In genomic region chrX:10479031-10479886, GRCm38 (mm10) we compare ENCODE assay signal across 16 mouse cellular contexts. TPM values are rescaled to one million over a fixed set of nuclear protein-coding genes. Genes with fewer than 3 reads are reported as not detected.
DNase-seq lines count a peak whose midpoint lies in the region; ATAC-seq lines count a peak whose summit lies in the region.
"Had no signal": no experiment of that assay in that cellular context is flagged by ENCODE, and none has a peak within 500 bp of the region (broad histone marks: within the 10 kb centered on the region; RNA-seq: fewer than 3 reads in every experiment).

No protein-coding gene starts in this region.

- peak; percentile 79 for DNase-seq in forebrain, embryonic 14.5 days (ENCODE audit: low spot score)
- DNase-seq in urinary bladder, postnatal 25 days (ENCODE audit: low spot score), result no peak
- no peak for DNase-seq in urinary bladder, postnatal 36 days (ENCODE audit: low spot score in 2 of 2)
- DNase-seq: cerebellum, postnatal 14 days; gastrocnemius, postnatal 36 days; heart, postnatal 14 days; kidney, adult 9 months; kidney, postnatal 36 days; thymus, postnatal 14 days had no signal

- H3K4me3 ChIP-seq in intestine, embryonic 16.5 days (ENCODE audit: low read length), result no peak overlapping the region
- H3K4me3 ChIP-seq in intestine, embryonic 15.5 days (replicated peaks), result no peak overlapping the region
- no peak overlapping the region for H3K4me3 ChIP-seq in forebrain, embryonic 14.5 days (ENCODE audit: low read depth, low read length)
- no peak overlapping the region for H3K4me3 ChIP-seq in lung, embryonic 16.5 days (ENCODE audit: low read length)
- H3K4me3 ChIP-seq in midbrain, embryonic 16.5 days (ENCODE audit: low read depth, low read length), result no peak overlapping the region
- H3K4me3 ChIP-seq: heart, embryonic 10.5 days; limb, embryonic 15.5 days; stomach, embryonic 15.5 days had no signal

- no peaks in the 10 kb centered on the region for H3K36me3 ChIP-seq in intestine, embryonic 16.5 days (ENCODE audit: control insufficient read depth, insufficient read depth, low read length)
- no peaks in the 10 kb centered on the region for H3K36me3 ChIP-seq in intestine, embryonic 15.5 days
- H3K36me3 ChIP-seq in forebrain, embryonic 14.5 days (ENCODE audit: control insufficient read depth, insufficient read depth, low read length), result no peaks in the 10 kb centered on the region
- no peaks in the 10 kb centered on the region for H3K36me3 ChIP-seq in lung, embryonic 16.5 days (ENCODE audit: control insufficient read depth, insufficient read depth, low read length)
- no peaks in the 10 kb centered on the region for H3K36me3 ChIP-seq in midbrain, embryonic 16.5 days (ENCODE audit: control insufficient read depth, insufficient read depth, low read length)
- H3K36me3 ChIP-seq: heart, embryonic 10.5 days; limb, embryonic 15.5 days; stomach, embryonic 15.5 days had no signal

- H3K9me3 ChIP-seq in intestine, embryonic 16.5 days (ENCODE audit: control insufficient read depth, low read length), result no peaks in the 10 kb centered on the region
- no peaks in the 10 kb centered on the region for H3K9me3 ChIP-seq in intestine, embryonic 15.5 days
- no peaks in the 10 kb centered on the region for H3K9me3 ChIP-seq in forebrain, embryonic 14.5 days (replicated peaks; ENCODE audit: control insufficient read depth, low read length)
- H3K9me3 ChIP-seq in lung, embryonic 16.5 days (ENCODE audit: control insufficient read depth, low read length), result no peaks in the 10 kb centered on the region
- no peaks in the 10 kb centered on the region for H3K9me3 ChIP-seq in midbrain, embryonic 16.5 days (replicated peaks; ENCODE audit: control insufficient read depth, low read length, poor library complexity, severe bottlenecking)
- H3K9me3 ChIP-seq: heart, embryonic 10.5 days; limb, embryonic 15.5 days; stomach, embryonic 15.5 days had no signal

- H3K9ac ChIP-seq in intestine, embryonic 16.5 days (ENCODE audit: low read depth, low read length), result no peak overlapping the region
- no peak overlapping the region for H3K9ac ChIP-seq in intestine, embryonic 15.5 days
- no peak overlapping the region for H3K9ac ChIP-seq in forebrain, embryonic 14.5 days (ENCODE audit: low read length)
- no peak overlapping the region for H3K9ac ChIP-seq in lung, embryonic 16.5 days (ENCODE audit: low read length)
- no peak overlapping the region for H3K9ac ChIP-seq in midbrain, embryonic 16.5 days (ENCODE audit: low read depth, low read length)
- H3K9ac ChIP-seq: limb, embryonic 15.5 days; stomach, embryonic 15.5 days had no signal

- ATAC-seq in intestine, embryonic 16.5 days, result peak; percentile 39; the same call in 1 of the 2 replicates
- no peak for ATAC-seq in intestine, embryonic 15.5 days
- peak; percentile 84 for ATAC-seq in forebrain, embryonic 14.5 days
- 0 out of 2 replicates have a peak, but pooled peaks have one; percentile 23 for ATAC-seq in lung, embryonic 16.5 days (ENCODE audit: low read depth)
- peak; percentile 60 for ATAC-seq in midbrain, embryonic 16.5 days

- 67% methylated on average over 10 of the region's 10 CpGs for WGBS in intestine, embryonic 16.5 days
- WGBS in intestine, embryonic 15.5 days, result 72% methylated on average over 10 of the region's 10 CpGs
- 49% methylated on average over 10 of the region's 10 CpGs for WGBS in forebrain, embryonic 14.5 days
- 68% methylated on average over 10 of the region's 10 CpGs for WGBS in lung, embryonic 16.5 days
- 58% methylated on average over 10 of the region's 10 CpGs for WGBS in midbrain, embryonic 16.5 days

- no peak overlapping the region for H3K27ac ChIP-seq in intestine, embryonic 16.5 days (ENCODE audit: low read length)
- H3K27ac ChIP-seq in intestine, embryonic 15.5 days, result no peak overlapping the region
- H3K27ac ChIP-seq in forebrain, embryonic 14.5 days (ENCODE audit: low read depth, low read length), result peak overlapping the region; percentile 56
- no peak overlapping the region for H3K27ac ChIP-seq in lung, embryonic 16.5 days (ENCODE audit: low read length)
- H3K27ac ChIP-seq in midbrain, embryonic 16.5 days (ENCODE audit: low read length), result no peak overlapping the region
- H3K27ac ChIP-seq: heart, embryonic 10.5 days; limb, embryonic 15.5 days; stomach, embryonic 15.5 days had no signal

- no peaks in the 10 kb centered on the region for H3K4me1 ChIP-seq in intestine, embryonic 16.5 days (ENCODE audit: control insufficient read depth, insufficient read depth, low read length)
- no peaks in the 10 kb centered on the region for H3K4me1 ChIP-seq in intestine, embryonic 15.5 days (replicated peaks)
- no peaks in the 10 kb centered on the region for H3K4me1 ChIP-seq in forebrain, embryonic 14.5 days (ENCODE audit: control insufficient read depth, insufficient read depth, low read length)
- no peaks in the 10 kb centered on the region for H3K4me1 ChIP-seq in lung, embryonic 16.5 days (replicated peaks; ENCODE audit: control insufficient read depth, insufficient read depth, low read length)
- no peaks in the 10 kb centered on the region for H3K4me1 ChIP-seq in midbrain, embryonic 16.5 days (ENCODE audit: control insufficient read depth, insufficient read depth, low read length)
- H3K4me1 ChIP-seq: heart, embryonic 10.5 days; limb, embryonic 15.5 days; stomach, embryonic 15.5 days had no signal

- H3K4me2 ChIP-seq in intestine, embryonic 16.5 days (ENCODE audit: low read depth, low read length), result no peak overlapping the region
- no peak overlapping the region for H3K4me2 ChIP-seq in intestine, embryonic 15.5 days (replicated peaks)
- no peak overlapping the region for H3K4me2 ChIP-seq in forebrain, embryonic 14.5 days (ENCODE audit: low read length)
- H3K4me2 ChIP-seq in lung, embryonic 16.5 days (ENCODE audit: low read depth, low read length), result no peak overlapping the region
- no peak overlapping the region for H3K4me2 ChIP-seq in midbrain, embryonic 16.5 days (ENCODE audit: low read length)
- H3K4me2 ChIP-seq: limb, embryonic 15.5 days; stomach, embryonic 15.5 days had no signal

- H3K27me3 ChIP-seq in intestine, embryonic 16.5 days (replicated peaks; ENCODE audit: control insufficient read depth, insufficient read depth, low read length), result no peaks in the 10 kb centered on the region
- H3K27me3 ChIP-seq in intestine, embryonic 15.5 days (replicated peaks), result no peaks in the 10 kb centered on the region
- H3K27me3 ChIP-seq in forebrain, embryonic 14.5 days (replicated peaks; ENCODE audit: control insufficient read depth, insufficient read depth, low read length), result no peaks in the 10 kb centered on the region
- no peaks in the 10 kb centered on the region for H3K27me3 ChIP-seq in lung, embryonic 16.5 days (ENCODE audit: control insufficient read depth, insufficient read depth, low read depth, low read length)
- H3K27me3 ChIP-seq in midbrain, embryonic 16.5 days (ENCODE audit: control insufficient read depth, insufficient read depth, low read depth, low read length), result no peaks in the 10 kb centered on the region
- H3K27me3 ChIP-seq: limb, embryonic 15.5 days; stomach, embryonic 15.5 days had no signal

RNA-seq across cellular contexts. Expression of gene Tspan7, which starts 5.7 kb away (rescaled TPM):
- 166 and 168 TPM in 2 replicates for polyA plus RNA-seq in intestine, embryonic 16.5 days (2015; fragmentation: Nextera tagmentation; extraction: Ambion mirVana)
- polyA plus RNA-seq in intestine, embryonic 15.5 days (2015; fragmentation: Nextera tagmentation; extraction: Ambion mirVana), result 161 and 164 TPM in 2 replicates
- polyA plus RNA-seq in forebrain, embryonic 14.5 days (2014; fragmentation: Nextera tagmentation; extraction: Ambion mirVana), result 277 and 328 TPM in 2 replicates
- polyA plus RNA-seq in lung, embryonic 16.5 days (2015; fragmentation: Nextera tagmentation; extraction: Ambion mirVana), result 114 and 115 TPM in 2 replicates
- 471 and 549 TPM in 2 replicates for polyA plus RNA-seq in midbrain, embryonic 16.5 days (2015; fragmentation: Nextera tagmentation; extraction: Ambion mirVana)
